Mouse (Mus musculus) MN1 (cell line): Measurements from ENCODE around the gene Disc1.

Experiments used
- DNase-seq: peaks from one replicate; pipeline ENCODE4 v3.0.0-alpha.2; 2016; ENCODE audit warnings: low spot score

The Disc1 gene

GRCm38 (mm10) chr8:125053505-125054435, at the start of gene Disc1:
TSS of gene Disc1 (plus strand) at chr8:125054195.
- peak; percentile 71 for DNase-seq

- DNase-seq, result peak; percentile 95
These were observed 41.0 kb upstream of the Disc1 start, which contains the start of gene Tsnax for GRCm38 (mm10) chr8:125012695-125013627. TSS of gene Tsnax (plus strand) at chr8:125012997.

GRCm38 (mm10) chr8:125024085-125024484, 29.9 kb upstream of the Disc1 start:
- DNase-seq, result no peak

DNA sequence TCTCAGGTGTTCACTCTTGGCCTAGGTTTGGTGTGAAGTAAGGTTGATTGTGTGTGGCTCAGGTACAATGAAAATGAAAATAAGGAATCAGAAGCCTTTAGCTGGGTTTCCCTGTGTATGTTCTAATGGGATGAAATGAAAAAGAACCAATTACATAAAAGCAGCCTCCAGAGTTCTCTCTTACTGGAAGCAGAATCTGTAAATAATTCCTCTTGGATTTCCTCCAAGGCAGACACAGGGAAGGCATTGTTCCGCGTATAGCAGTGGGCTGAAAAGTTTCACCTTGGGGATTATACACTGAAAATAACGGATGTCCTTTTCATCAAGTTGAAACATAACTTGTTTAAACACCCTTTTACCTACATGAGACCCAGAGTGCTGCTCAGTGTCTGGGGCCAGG, 26.8 kb upstream of the Disc1 start:
- peak; percentile 66 for DNase-seq

DNA sequence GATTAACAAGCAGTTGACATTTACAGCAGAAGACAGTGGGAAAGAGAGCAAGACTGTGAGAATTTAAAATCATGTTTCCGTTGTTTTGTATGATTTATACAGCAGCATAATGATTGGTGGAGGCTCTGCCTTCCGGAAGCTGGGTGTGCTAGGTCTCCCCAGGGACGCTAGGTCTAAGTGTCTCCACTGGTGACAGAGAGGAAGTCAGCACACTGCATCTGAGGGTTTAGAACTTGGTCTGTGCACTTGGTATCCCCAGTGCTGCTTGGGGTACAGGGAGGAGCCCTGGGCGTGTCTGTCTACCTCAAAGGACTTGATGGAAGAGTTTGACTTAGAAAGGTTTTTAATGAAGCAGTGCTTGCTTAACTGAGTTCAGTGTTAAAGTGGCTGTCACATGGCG, 25.2 kb upstream of the Disc1 start:
- no peak for DNase-seq

DNA sequence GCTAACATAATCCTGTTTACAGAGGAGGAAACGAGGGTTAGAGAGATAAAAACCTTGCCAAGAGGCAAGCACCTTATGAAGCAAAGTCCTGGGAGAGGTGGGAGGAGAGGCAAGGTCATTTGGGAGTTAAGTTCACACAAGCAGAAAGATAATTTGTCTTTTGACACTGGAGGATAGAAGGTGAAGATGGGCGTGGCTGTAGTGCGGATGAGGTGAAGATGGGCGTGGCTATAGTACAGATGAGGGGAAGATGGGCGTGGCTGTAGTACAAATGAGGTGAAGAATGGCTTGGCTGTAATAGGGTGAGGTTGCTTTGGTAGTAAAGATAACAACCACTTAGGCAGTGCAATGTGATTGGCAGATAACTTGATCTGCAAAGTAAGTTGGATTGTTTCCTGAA, 22.7 kb upstream of the Disc1 start:
- DNase-seq, result no peak

- DNase-seq, result peak; percentile 80
These were observed 19.3 kb upstream of the Disc1 start for GRCm38 (mm10) chr8:125034669-125035068.

DNA sequence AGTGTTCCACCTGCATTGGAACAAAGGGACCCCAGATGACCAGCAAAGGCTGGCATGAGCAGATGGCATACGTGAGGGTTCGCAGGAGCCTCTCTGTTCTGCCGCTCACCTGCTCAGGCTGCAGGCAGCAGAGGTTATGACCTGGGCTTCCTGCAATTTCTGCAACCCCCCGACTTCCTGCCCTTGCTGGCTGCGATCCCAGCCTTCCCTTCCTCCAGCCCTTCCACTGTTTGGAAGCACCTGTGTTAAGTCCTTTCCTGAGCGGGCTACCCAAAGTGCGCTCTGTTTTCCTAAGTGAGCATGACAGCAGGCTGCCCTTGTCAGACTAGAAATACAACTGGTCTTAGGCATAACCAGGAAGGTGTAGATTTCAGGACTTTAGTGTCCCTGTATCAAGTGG, 16.9 kb upstream of the Disc1 start:
- no peak for DNase-seq

DNA sequence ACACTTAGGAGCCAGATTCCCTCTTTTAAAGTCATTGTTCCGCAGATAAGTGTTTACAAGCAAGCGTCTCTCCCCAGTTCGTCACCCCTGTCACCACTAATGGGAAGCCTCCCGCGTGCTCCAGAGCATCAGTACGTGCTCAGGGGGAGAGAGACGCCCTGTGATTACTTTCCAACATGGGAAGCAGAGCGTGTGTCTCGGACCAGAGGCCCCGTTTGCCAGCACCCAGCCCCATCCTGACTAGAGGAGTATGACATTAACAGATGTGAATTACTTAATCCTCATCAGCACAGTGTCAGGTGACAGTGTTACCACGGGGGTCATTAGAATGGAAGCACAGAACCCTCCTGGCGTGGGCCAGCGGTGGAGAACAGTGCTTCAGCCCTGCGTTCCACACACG, 15.3 kb upstream of the Disc1 start:
- no peak for DNase-seq

- peak; percentile 90 for DNase-seq
These were observed 13.2 kb upstream of the Disc1 start for GRCm38 (mm10) chr8:125040587-125041375.

DNA sequence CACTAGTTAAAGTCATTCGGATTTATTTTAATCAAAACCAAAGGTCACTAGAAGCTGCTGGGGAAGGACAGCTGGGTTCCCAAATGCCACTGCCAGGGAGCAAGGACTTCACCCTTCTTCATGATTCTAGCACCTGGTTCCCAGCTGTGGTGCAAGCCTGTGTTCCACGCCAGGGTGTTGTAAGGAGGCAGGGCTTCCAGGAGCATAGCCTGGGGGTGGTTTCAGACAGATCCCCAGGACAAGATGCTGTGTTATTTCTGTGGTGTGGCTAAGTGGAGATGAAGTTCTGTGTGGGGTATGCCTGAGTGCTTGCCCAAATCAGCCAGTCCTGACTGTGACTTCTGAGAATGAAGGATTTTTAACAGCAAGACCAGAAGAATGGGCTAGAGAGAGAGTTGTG, 12.5 kb upstream of the Disc1 start:
- no peak for DNase-seq

DNA sequence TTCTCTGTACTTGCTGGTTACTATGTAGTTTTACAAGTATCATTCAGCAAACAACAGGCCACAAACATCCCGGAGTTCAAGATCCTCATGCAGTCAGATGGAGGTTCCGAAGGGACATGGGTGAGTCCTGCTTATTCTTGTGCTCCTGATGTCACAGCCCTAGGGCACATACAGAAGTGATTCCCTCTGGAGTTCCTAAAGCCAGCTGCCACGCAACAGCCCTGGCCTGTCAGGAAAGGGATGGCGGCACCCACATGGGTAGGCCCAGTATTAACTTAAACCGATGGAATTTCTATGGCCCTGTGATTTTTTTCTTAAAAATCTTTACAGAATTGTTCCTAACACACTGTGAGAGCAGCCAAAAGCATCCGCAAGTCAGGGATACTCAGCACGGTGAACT, 10.6 kb upstream of the Disc1 start:
- peak; percentile 55 for DNase-seq

DNA sequence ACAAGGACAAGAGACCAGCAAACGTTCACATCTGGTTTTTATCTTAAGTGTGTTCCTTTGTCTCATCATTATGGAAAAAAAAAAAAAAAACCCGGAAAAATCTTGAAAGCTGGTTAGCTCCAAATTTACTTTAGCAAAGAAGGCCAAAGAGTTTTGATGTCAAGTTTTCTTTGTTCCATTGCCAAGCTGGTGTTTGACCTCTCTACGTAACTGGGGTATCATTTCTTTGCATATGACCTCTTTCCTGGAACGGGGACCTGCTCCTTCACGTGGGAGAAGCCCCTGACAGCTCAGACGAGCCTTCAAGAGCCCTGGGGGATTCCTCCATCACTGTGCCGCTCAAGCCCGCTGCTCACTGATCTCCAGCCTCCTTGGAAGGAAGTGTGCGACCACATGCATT, 10.1 kb upstream of the Disc1 start:
- DNase-seq, result peak; percentile 77

DNA sequence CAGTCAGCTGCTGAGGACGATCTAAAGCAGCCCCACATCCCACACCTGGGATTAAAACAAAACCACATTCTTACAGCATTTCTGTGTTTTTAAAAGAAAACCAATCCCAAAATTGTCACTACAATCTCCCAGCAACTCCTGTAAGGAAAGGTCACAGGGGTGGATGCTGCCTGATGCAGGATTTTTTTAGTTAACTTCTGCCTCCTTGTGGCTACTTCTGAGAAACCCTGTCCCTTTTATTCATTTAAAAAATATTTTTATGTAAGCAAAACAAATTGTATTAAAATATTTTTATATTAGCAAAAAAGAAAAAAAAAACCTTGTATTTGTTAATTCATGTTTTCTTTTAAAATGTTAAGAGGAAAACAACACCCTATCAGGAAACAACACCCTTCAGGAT, 8.2 kb upstream of the Disc1 start:
- DNase-seq, result no peak

DNA sequence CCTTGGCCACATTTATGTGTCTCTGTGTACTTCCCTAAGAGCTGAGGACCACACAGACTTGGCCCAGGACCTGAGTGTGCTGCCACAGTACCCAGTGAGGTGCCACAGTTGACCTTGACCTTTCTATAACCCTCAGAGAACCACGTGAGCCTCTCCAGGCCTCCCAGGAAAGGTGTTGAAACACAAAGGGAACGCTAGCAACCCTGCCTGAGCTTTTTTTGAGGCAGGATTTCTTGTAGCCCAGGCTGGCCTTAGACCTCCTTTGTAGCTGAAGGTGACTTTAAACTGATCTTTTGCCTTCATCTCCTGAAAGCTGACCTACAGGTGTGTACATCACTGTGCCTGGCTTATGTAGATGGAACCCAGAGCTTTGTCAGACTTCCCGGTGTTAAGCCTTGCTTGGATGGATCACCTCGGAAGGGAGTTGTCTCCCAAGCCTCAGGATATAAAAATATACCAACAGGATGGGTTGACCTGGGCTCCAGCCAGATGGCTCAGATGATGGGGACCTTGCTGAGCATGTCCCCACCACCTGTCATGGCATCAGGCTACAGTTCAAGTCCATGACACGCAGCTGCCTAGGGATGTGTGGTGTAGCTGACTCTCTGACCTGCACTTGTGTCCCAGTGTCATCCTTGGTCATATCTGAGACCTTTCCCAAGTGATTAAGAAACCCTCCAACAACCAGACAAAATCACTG, 4.8 kb upstream of the Disc1 start:
- no peak for DNase-seq

DNA sequence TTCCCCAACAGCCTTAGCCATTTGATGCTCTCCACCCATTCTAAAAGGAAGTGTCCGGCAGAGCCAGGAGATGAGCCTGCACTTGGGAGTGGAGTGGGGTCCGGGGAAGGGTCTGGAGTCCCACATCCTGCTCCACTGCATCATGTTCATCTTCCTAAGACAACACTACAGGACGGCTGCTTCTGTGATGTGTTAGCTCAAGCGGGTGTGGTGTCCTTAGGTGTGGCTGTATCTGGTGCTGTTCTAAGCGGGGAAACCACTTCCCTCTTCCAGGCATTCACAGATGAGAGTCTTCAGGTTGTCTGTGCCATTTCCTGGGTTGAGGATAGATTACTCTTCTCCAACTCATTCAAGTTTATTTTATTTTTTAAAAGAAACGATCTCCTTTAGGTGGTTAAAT, 4.2 kb upstream of the Disc1 start:
- DNase-seq, result no peak

DNA sequence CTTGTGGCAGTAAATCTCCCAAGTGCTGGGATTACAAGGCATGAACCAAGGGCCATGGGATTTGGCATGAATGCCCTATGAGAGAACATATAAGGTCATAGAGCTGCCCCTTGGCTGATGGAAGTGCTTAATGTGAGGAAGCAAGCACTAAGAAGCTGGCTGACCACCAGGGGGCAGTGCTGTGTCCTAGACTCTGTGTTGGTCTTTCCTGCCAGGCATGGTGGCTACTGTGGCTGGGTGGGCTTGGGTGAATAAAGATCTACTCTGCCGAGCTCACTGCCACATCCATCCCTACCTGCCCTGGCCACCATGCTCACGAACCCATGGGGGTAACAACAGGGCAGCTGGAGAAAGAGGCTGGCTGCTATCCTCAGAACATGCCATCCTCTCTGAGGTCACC, 2.0 kb upstream of the Disc1 start:
- peak; percentile 67 for DNase-seq

DNA sequence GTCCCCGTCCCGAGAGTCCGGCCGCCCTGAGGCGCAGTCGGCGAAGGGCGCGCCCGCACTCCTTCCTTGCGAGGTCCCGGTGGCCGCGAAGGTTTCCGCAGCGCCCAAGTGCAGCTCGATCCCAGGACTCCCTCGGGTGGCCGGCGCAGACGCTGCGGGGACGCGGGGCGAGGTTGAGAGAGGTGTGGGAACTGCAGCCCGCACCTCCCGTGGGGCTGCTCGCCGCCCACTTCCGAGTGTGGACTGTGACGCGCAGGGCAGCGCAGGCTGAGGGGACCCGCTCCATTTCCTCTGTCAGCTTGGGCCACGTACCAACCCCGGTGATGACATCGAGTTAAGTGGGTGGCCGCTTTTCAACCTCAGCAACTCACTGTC, 428 bp downstream of the Disc1 start:
- DNase-seq, result peak; percentile 80

DNA sequence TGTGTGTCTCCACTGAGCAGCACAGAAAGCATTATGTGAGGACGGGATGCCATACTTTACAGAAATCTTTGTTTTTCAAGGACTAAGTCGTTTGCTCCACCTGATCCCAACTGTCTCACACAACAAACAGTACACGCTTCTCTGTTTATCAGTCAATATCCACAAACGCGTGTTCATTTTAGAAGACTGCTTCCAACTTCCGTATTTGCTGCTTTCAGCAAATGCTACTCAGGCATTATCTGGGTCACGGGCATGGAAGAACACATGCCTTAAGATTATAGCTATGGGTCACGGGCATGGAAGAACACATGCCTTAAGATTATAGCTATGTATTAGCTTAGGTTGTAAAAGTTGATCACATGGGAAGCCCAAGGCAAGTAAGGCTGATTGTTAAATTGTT, 6.9 kb downstream of the Disc1 start:
- no peak for DNase-seq

GRCm38 (mm10) chr8:125065596-125065995, 11.6 kb downstream of the Disc1 start:
- DNase-seq, result no peak

- peak; percentile 90 for DNase-seq
These were observed 13.1 kb downstream of the Disc1 start for GRCm38 (mm10) chr8:125066913-125067595.
